Mouse (Mus musculus): ENCODE measurements at regions not wholly inside any gene's neighbourhood (a gene's known extent, or its start where the extent isn't known, plus 50 kb on each side); places are given as distances from the start of the nearest gene placed in this dataset.

DNA sequence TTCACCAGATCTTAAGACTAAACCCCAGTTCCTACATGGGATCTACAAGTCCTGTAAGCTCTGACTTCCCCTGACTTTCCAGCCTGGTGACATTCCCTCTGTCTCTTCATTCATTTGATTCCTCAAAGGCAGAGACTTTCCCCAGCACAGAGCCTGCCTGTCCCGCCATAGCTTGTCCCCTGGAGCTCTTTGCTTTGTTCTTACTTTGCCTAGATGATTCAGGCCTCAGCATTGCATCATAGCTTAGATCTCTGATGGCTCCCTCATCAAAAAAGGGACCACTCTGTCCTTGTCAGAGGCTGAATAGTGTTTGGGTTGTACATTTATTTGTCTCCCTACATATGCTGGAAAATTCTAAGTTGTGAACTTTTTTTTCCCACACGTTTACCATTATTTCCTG, 57.6 kb upstream of the Exoc6 start:
- 43% methylated on average over 2 of the region's 2 CpGs for WGBS
- no peaks in the 10 kb centered on the region for H3K9me3 ChIP-seq (ENCODE audit: low read length)
- DNase-seq, result no peak

GRCm38 (mm10) chr19:37493378-37493777, 56.8 kb upstream of the Exoc6 start:
- no peak for TF ChIP-seq CTCF (IDR thresholded peaks at IDR 0.05; ENCODE audit: low read depth)
- Histone ChIP-seq H3K4me1 (ENCODE audit: insufficient read depth) (no peaks in the 10 kb centered on the region), H3K27ac (ENCODE audit: low read depth, low read length) (no peak overlapping the region), H3K4me3 (ENCODE audit: low read depth, low read length) (no peak overlapping the region), H3K27me3 (ENCODE audit: insufficient read depth, low read length) (no peaks in the 10 kb centered on the region), H3K4me2 (ENCODE audit: low read depth) (no peak overlapping the region), H3K9ac (no peak overlapping the region), H3K9me3 (ENCODE audit: low read length) (no peaks in the 10 kb centered on the region), H3K36me3 (ENCODE audit: insufficient read depth) (no peaks in the 10 kb centered on the region)
- DNase-seq, result no peak
- ATAC-seq, result no peak
- 82% methylated on average over 9 of the region's 9 CpGs for WGBS

More for the DNA sequence above, 57.6 kb upstream of the Exoc6 start:
- H3K27ac ChIP-seq (ENCODE audit: low read depth, low read length), result no peak overlapping the region
- no peak for ATAC-seq
- no peaks in the 10 kb centered on the region for H3K27me3 ChIP-seq (ENCODE audit: insufficient read depth, low read length)
- no peak overlapping the region for H3K4me3 ChIP-seq (ENCODE audit: low read depth, low read length)
- H3K4me2 ChIP-seq (ENCODE audit: low read depth), result no peak overlapping the region
- no peak overlapping the region for H3K9ac ChIP-seq
- H3K36me3 ChIP-seq (ENCODE audit: insufficient read depth), result no peaks in the 10 kb centered on the region
- no peak for TF ChIP-seq CTCF (IDR thresholded peaks at IDR 0.05; ENCODE audit: low read depth)
- no peaks in the 10 kb centered on the region for H3K4me1 ChIP-seq (ENCODE audit: insufficient read depth)

DNA sequence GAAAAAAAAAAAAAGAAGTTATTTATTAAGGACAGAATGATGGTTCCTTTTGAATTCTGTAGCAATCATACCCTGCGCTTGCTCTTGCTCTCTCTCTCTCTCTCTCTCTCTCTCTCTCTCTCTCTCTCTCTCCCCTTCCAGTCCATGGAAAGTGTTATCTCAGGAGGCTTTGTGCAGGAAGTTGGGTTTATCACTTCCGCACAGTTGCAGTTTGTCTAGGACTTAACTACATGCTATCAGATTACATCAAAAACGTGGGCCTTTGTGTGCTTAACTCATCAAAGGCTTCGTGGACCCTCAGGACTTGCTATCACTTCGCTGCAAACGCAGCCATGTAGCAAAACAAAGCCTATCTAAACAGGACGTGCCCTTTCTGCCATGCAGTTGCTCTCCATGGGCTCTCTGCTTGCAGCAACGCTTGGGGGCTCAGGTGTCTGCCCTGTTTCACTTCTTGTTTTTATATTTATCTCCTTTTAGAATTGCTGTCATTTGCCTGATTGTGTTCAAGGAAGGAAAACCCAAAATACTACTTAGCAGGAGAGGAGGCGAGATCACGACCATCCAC, 56.2 kb upstream of the Exoc6 start:
- Histone ChIP-seq H3K9me3 (ENCODE audit: low read length) (no peaks in the 10 kb centered on the region), H3K9ac (no peak overlapping the region), H3K27me3 (ENCODE audit: insufficient read depth, low read length) (no peaks in the 10 kb centered on the region), H3K4me2 (ENCODE audit: low read depth) (no peak overlapping the region), H3K4me3 (ENCODE audit: low read depth, low read length) (no peak overlapping the region), H3K36me3 (ENCODE audit: insufficient read depth) (no peaks in the 10 kb centered on the region), H3K27ac (ENCODE audit: low read depth, low read length) (no peak overlapping the region), H3K4me1 (ENCODE audit: insufficient read depth) (no peaks in the 10 kb centered on the region)
- ATAC-seq (no peak), DNase-seq (no peak)
- WGBS, result 62% methylated on average over 10 of the region's 10 CpGs
- TF ChIP-seq CTCF (IDR thresholded peaks at IDR 0.05; ENCODE audit: low read depth), result no peak

GRCm38 (mm10) chr19:37494806-37495205, 55.4 kb upstream of the Exoc6 start:
- Histone ChIP-seq H3K4me3 (ENCODE audit: low read depth, low read length) (no peak overlapping the region), H3K4me2 (ENCODE audit: low read depth) (no peak overlapping the region), H3K4me1 (ENCODE audit: insufficient read depth) (no peaks in the 10 kb centered on the region), H3K36me3 (ENCODE audit: insufficient read depth) (no peaks in the 10 kb centered on the region), H3K27me3 (ENCODE audit: insufficient read depth, low read length) (no peaks in the 10 kb centered on the region), H3K9me3 (ENCODE audit: low read length) (no peaks in the 10 kb centered on the region), H3K9ac (no peak overlapping the region), H3K27ac (ENCODE audit: low read depth, low read length) (no peak overlapping the region)
- WGBS, result 74% methylated on average over 4 of the region's 4 CpGs
- TF ChIP-seq CTCF (IDR thresholded peaks at IDR 0.05; ENCODE audit: low read depth), result no peak
- DNase-seq (no peak), ATAC-seq (no peak)

DNA sequence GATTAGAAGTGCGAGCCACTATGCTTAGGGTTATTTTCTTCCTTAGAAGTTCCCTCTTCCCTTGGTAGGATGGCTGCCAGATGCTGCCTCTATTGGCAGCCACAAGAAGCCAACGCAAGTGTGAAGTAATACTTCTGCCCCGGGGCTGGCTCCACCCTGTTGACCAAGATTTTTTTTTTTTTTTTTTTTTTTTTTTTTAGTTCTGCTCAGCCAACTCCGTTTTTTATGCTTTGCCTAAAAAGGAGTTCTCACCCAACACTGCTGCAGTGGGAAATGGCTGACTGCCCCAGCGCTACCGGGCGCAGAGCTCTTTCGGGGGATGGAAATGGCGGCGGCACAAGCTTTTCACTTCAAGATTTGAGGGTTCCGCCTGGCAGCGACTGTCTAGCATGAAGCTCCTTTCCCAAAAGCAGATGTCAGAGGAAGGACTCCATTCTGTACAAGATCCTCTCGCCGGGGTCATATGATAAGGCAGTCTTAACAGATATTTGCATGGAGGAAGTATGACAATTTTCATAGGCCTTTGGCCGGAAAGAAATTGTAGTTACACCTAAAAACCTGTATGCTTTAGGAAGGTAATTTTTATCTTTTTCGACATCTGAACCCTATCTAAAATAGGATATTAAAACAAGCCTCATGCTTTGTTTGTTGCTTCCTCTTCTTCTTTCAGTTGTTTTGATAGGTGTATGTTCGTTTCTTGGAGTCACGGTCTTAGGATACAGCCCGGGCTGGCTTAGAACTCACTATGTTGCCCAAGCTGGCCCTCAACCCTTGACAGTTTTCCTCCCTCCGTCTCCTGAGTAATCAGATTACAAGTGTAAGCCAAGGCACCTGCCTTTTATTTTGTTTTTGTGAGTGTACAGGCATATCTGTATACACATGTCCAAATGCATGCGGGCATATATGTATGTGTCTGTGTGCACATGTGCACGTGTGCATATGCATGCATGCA, 54.6 kb upstream of the Exoc6 start:
- Histone ChIP-seq H3K4me1 (ENCODE audit: insufficient read depth) (no peaks in the 10 kb centered on the region), H3K9ac (no peak overlapping the region), H3K36me3 (ENCODE audit: insufficient read depth) (no peaks in the 10 kb centered on the region), H3K27ac (ENCODE audit: low read depth, low read length) (no peak overlapping the region), H3K9me3 (ENCODE audit: low read length) (no peaks in the 10 kb centered on the region), H3K4me2 (ENCODE audit: low read depth) (no peak overlapping the region), H3K4me3 (ENCODE audit: low read depth, low read length) (no peak overlapping the region), H3K27me3 (ENCODE audit: insufficient read depth, low read length) (no peaks in the 10 kb centered on the region)
- DNase-seq (peak; percentile 17), ATAC-seq (peak; percentile 29; the same call in 1 of the 2 replicates)
- TF ChIP-seq CTCF (IDR thresholded peaks at IDR 0.05; ENCODE audit: low read depth), result no peak
- 79% methylated on average over 22 of the region's 22 CpGs for WGBS

GRCm38 (mm10) chr19:37496759-37497158, 53.5 kb upstream of the Exoc6 start:
- no peak overlapping the region for H3K4me3 ChIP-seq (ENCODE audit: low read depth, low read length)
- 0 out of 2 replicates have a peak, but pooled peaks have one; percentile 9 for TF ChIP-seq CTCF (IDR thresholded peaks at IDR 0.05; ENCODE audit: low read depth)
- DNase-seq (no peak), ATAC-seq (no peak)
- 87% methylated on average over 8 of the region's 8 CpGs for WGBS
- no peak overlapping the region for H3K4me2 ChIP-seq (ENCODE audit: low read depth)
- no peak overlapping the region for H3K27ac ChIP-seq (ENCODE audit: low read depth, low read length)
- no peaks in the 10 kb centered on the region for H3K36me3 ChIP-seq (ENCODE audit: insufficient read depth)
- no peaks in the 10 kb centered on the region for H3K9me3 ChIP-seq (ENCODE audit: low read length)
- no peaks in the 10 kb centered on the region for H3K4me1 ChIP-seq (ENCODE audit: insufficient read depth)
- no peaks in the 10 kb centered on the region for H3K27me3 ChIP-seq (ENCODE audit: insufficient read depth, low read length)
- no peak overlapping the region for H3K9ac ChIP-seq

DNA sequence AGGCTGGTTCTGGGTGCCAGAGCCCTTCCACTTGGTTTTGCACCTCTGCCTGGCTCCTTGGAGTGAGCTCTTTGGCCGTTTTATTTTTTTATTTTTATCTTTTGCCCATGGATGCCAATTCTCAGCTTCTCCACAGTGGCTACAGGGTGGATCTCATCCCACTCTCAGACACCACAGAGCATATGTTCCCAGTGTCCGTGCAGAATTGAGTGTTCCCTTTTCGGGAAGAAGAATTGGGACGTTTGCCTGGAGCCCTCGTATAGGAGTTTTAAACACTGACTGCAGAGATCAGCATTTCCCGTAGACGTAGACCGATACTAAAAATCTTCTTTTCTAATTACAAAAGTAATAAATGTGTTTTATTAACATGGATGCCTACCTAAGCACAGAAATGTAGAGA, 53.1 kb upstream of the Exoc6 start:
- TF ChIP-seq CTCF (IDR thresholded peaks at IDR 0.05; ENCODE audit: low read depth), result no peak

More for the DNA sequence above, 53.1 kb upstream of the Exoc6 start:
- Histone ChIP-seq H3K4me1 (ENCODE audit: insufficient read depth) (no peaks in the 10 kb centered on the region), H3K4me2 (ENCODE audit: low read depth) (no peak overlapping the region), H3K9me3 (ENCODE audit: low read length) (no peaks in the 10 kb centered on the region), H3K9ac (no peak overlapping the region), H3K27me3 (ENCODE audit: insufficient read depth, low read length) (no peaks in the 10 kb centered on the region), H3K4me3 (ENCODE audit: low read depth, low read length) (no peak overlapping the region), H3K36me3 (ENCODE audit: insufficient read depth) (no peaks in the 10 kb centered on the region), H3K27ac (ENCODE audit: low read depth, low read length) (no peak overlapping the region)
- 86% methylated on average over 8 of the region's 8 CpGs for WGBS
- ATAC-seq, result no peak
- no peak for DNase-seq

Measured in forebrain, postnatal 0 days (tissue).